Mouse (Mus musculus): Measurements from ENCODE around the gene P4hb.
"Not testable (repeated sequence)": the region's sequence is repeated elsewhere in the genome, so short reads cannot be mapped to it uniquely, and the experiment has no call there.

P4hb gene

GRCm38 (mm10) chr11:120598283-120598989 is 25.4 kb upstream of the P4hb start, which contains the start of the genes Alyref and Anapc11:
Alyref (minus strand) TSS chr11:120598365.
Anapc11 (plus strand) TSS chr11:120598421.
- ATAC-seq (ENCODE audit: low TSS enrichment), result peak; percentile 99

- no peak; the same call in 1 of the 2 replicates for ATAC-seq (ENCODE audit: low TSS enrichment)
Observed at GRCm38 (mm10) chr11:120597240-120598235, 24.5 kb upstream of the P4hb start.

GRCm38 (mm10) chr11:120588531-120588930 is 15.5 kb upstream of the P4hb start:
- ATAC-seq (ENCODE audit: low TSS enrichment), result no peak

- no peak for ATAC-seq (ENCODE audit: low TSS enrichment)
Observed at GRCm38 (mm10) chr11:120583937-120584336, 10.9 kb upstream of the P4hb start.

- not testable (repeated sequence) for ATAC-seq (ENCODE audit: low TSS enrichment)
Observed at GRCm38 (mm10) chr11:120582982-120583293, 9.9 kb upstream of the P4hb start.

GRCm38 (mm10) chr11:120582268-120582981 is 9.4 kb upstream of the P4hb start:
- no peak for ATAC-seq (ENCODE audit: low TSS enrichment)

GRCm38 (mm10) chr11:120581490-120582267 is 8.6 kb upstream of the P4hb start, which contains the start of gene Arhgdia:
Arhgdia (minus strand) TSS chr11:120581624.
- ATAC-seq (ENCODE audit: low TSS enrichment), result peak; percentile 57; the same call in 1 of the 2 replicates

GRCm38 (mm10) chr11:120580871-120581331 is 7.8 kb upstream of the P4hb start:
- ATAC-seq (ENCODE audit: low TSS enrichment), result 0 out of 2 replicates have a peak, but pooled peaks have one; percentile 12

GRCm38 (mm10) chr11:120580190-120580589 is 7.1 kb upstream of the P4hb start:
- no peak for ATAC-seq (ENCODE audit: low TSS enrichment)

GRCm38 (mm10) chr11:120579316-120580107 is 6.5 kb upstream of the P4hb start:
- no peak for ATAC-seq (ENCODE audit: low TSS enrichment)

GRCm38 (mm10) chr11:120578694-120579243 is 5.7 kb upstream of the P4hb start:
- no peak for ATAC-seq (ENCODE audit: low TSS enrichment)

- ATAC-seq (ENCODE audit: low TSS enrichment), result no peak
Observed at GRCm38 (mm10) chr11:120578024-120578693, 5.1 kb upstream of the P4hb start.

GRCm38 (mm10) chr11:120577211-120578023 is 4.4 kb upstream of the P4hb start:
- ATAC-seq (ENCODE audit: low TSS enrichment), result no peak

- ATAC-seq (ENCODE audit: low TSS enrichment), result no peak
Observed at GRCm38 (mm10) chr11:120576365-120576981, 3.4 kb upstream of the P4hb start.

- ATAC-seq (ENCODE audit: low TSS enrichment), result no peak
Observed at GRCm38 (mm10) chr11:120575940-120576339, 2.9 kb upstream of the P4hb start.

GRCm38 (mm10) chr11:120575046-120575445 is 2.0 kb upstream of the P4hb start:
- ATAC-seq (ENCODE audit: low TSS enrichment), result no peak

GRCm38 (mm10) chr11:120574278-120574600 is 1.2 kb upstream of the P4hb start:
- ATAC-seq (ENCODE audit: low TSS enrichment), result no peak
